Mouse (Mus musculus): ENCODE measurements around the gene Ap1m2. TPM values are rescaled to one million over a fixed set of nuclear protein-coding genes. Genes with fewer than 3 reads are reported as not detected.
"Not testable (repeated sequence)": the region's sequence is repeated elsewhere in the genome, so short reads cannot be mapped to it uniquely, and the experiment has no call there.

Gene Ap1m2
- polyA plus RNA-seq, 1 experiment from 2014 or later: 46.9 TPM

- not testable (repeated sequence) for H3K4me1 ChIP-seq; H3K4me2 ChIP-seq (replicated peaks); H3K27ac ChIP-seq (replicated peaks); H3K9me3 ChIP-seq (replicated peaks); ATAC-seq (ENCODE audit: insufficient number of reproducible peaks, low FRiP score, low TSS enrichment, low read depth); H3K36me3 ChIP-seq; H3K4me3 ChIP-seq (replicated peaks); H3K27me3 ChIP-seq; H3K9ac ChIP-seq
- WGBS: 83% methylated on average over 4 of the region's 4 CpGs
These were observed 55.8 kb downstream of the Ap1m2 start for GRCm38 (mm10) chr9:21256349-21256748.

GRCm38 (mm10) chr9:21254690-21255089 is 57.4 kb downstream of the Ap1m2 start:
- no peak overlapping the region for H3K4me3 ChIP-seq (replicated peaks)
- no peak overlapping the region for H3K9ac ChIP-seq
- H3K36me3 ChIP-seq: no peaks in the 10 kb centered on the region
- ATAC-seq (ENCODE audit: insufficient number of reproducible peaks, low FRiP score, low TSS enrichment, low read depth): 0 out of 2 replicates have a peak, but pooled peaks have one; percentile 12
- no peak overlapping the region for H3K4me2 ChIP-seq (replicated peaks)
- H3K27ac ChIP-seq (replicated peaks): no peak overlapping the region
- peaks cover 13% of the 10 kb centered on the region for H3K27me3 ChIP-seq
- H3K4me1 ChIP-seq: peaks cover 8% of the 10 kb centered on the region
- H3K9me3 ChIP-seq (replicated peaks): no peaks in the 10 kb centered on the region

- Histone ChIP-seq H3K4me1 (peaks cover 18% of the 10 kb centered on the region), H3K4me2 (replicated peaks) (0 out of 2 replicates have a peak overlapping the region, but pooled peaks have one; percentile 8), H3K27ac (replicated peaks) (peak overlapping the region; percentile 79), H3K4me3 (replicated peaks) (no peak overlapping the region), H3K36me3 (no peaks in the 10 kb centered on the region), H3K9ac (no peak overlapping the region), H3K9me3 (replicated peaks) (no peaks in the 10 kb centered on the region), H3K27me3 (peaks cover 43% of the 10 kb centered on the region)
- peak; percentile 52; the same call in 1 of the 2 replicates for ATAC-seq (ENCODE audit: insufficient number of reproducible peaks, low FRiP score, low TSS enrichment, low read depth)
- 48% methylated on average over 13 of the region's 13 CpGs for WGBS
These were observed 60.9 kb downstream of the Ap1m2 start for GRCm38 (mm10) chr9:21251116-21251735.

GRCm38 (mm10) chr9:21250509-21250908 is 61.6 kb downstream of the Ap1m2 start:
- H3K36me3 ChIP-seq: no peaks in the 10 kb centered on the region
- no peak overlapping the region for H3K9ac ChIP-seq
- H3K27ac ChIP-seq (replicated peaks): peak overlapping the region; percentile 79
- peaks cover 18% of the 10 kb centered on the region for H3K4me1 ChIP-seq
- no peak for ATAC-seq (ENCODE audit: insufficient number of reproducible peaks, low FRiP score, low TSS enrichment, low read depth)
- H3K27me3 ChIP-seq: peaks cover 50% of the 10 kb centered on the region
- H3K4me3 ChIP-seq (replicated peaks): no peak overlapping the region
- 48% methylated on average over 2 of the region's 2 CpGs for WGBS
- 0 out of 2 replicates have a peak overlapping the region, but pooled peaks have one; percentile 8 for H3K4me2 ChIP-seq (replicated peaks)
- no peaks in the 10 kb centered on the region for H3K9me3 ChIP-seq (replicated peaks)

- peaks cover 57% of the 10 kb centered on the region for H3K27me3 ChIP-seq
- no peak overlapping the region for H3K4me3 ChIP-seq (replicated peaks)
- peaks cover 23% of the 10 kb centered on the region for H3K4me1 ChIP-seq
- H3K4me2 ChIP-seq (replicated peaks): no peak overlapping the region
- no peak overlapping the region for H3K9ac ChIP-seq
- H3K36me3 ChIP-seq: no peaks in the 10 kb centered on the region
- no peaks in the 10 kb centered on the region for H3K9me3 ChIP-seq (replicated peaks)
- ATAC-seq (ENCODE audit: insufficient number of reproducible peaks, low FRiP score, low TSS enrichment, low read depth): peak; percentile 25; the same call in 1 of the 2 replicates
- H3K27ac ChIP-seq (replicated peaks): peak overlapping the region; percentile 79
- WGBS: 40% methylated on average over 17 of the region's 17 CpGs
These were observed 62.3 kb downstream of the Ap1m2 start for GRCm38 (mm10) chr9:21249629-21250508.

- peaks cover 72% of the 10 kb centered on the region for H3K27me3 ChIP-seq
- H3K27ac ChIP-seq (replicated peaks): no peak within 1 kb of the TSS
- H3K9me3 ChIP-seq (replicated peaks): no peaks in the 10 kb centered on the region
- H3K9ac ChIP-seq: no peak within 1 kb of the TSS
- 2% methylated on average over 30 of the region's 30 CpGs for WGBS
- H3K36me3 ChIP-seq: no peaks in the 10 kb centered on the region
- peak within 1 kb of the TSS; percentile 50 for H3K4me2 ChIP-seq (replicated peaks)
- peak within 1 kb of the TSS; percentile 29 for H3K4me3 ChIP-seq (replicated peaks)
- H3K4me1 ChIP-seq: peaks cover 35% of the 10 kb centered on the region
- ATAC-seq (ENCODE audit: insufficient number of reproducible peaks, low FRiP score, low TSS enrichment, low read depth): no peak
These were observed 63.8 kb downstream of the Ap1m2 start, which contains the start of gene S1pr5 for GRCm38 (mm10) chr9:21248326-21248725. Gene S1pr5 (minus strand): TSS chr9:21248443.

- Histone ChIP-seq H3K27ac (replicated peaks) (no peak overlapping the region), H3K36me3 (no peaks in the 10 kb centered on the region), H3K4me2 (replicated peaks) (no peak overlapping the region), H3K9ac (no peak overlapping the region), H3K27me3 (peaks cover 92% of the 10 kb centered on the region), H3K9me3 (replicated peaks) (no peaks in the 10 kb centered on the region), H3K4me1 (peaks cover 32% of the 10 kb centered on the region), H3K4me3 (replicated peaks) (no peak overlapping the region)
- 90% methylated on average over 1 of the region's 1 CpGs for WGBS
- ATAC-seq (ENCODE audit: insufficient number of reproducible peaks, low FRiP score, low TSS enrichment, low read depth): no peak
These were observed 65.8 kb downstream of the Ap1m2 start for GRCm38 (mm10) chr9:21246342-21246741.

- Histone ChIP-seq H3K27me3 (peaks cover 83% of the 10 kb centered on the region), H3K9me3 (replicated peaks) (no peaks in the 10 kb centered on the region), H3K27ac (replicated peaks) (no peak overlapping the region), H3K4me1 (peaks cover 27% of the 10 kb centered on the region), H3K4me3 (replicated peaks) (peak overlapping the region; percentile 44), H3K4me2 (replicated peaks) (peak overlapping the region; percentile 89), H3K36me3 (no peaks in the 10 kb centered on the region), H3K9ac (peak overlapping the region; percentile 18; the same call in 1 of the 2 replicates)
- ATAC-seq (ENCODE audit: insufficient number of reproducible peaks, low FRiP score, low TSS enrichment, low read depth): no peak
- 2% methylated on average over 16 of the region's 16 CpGs for WGBS
These were observed 67.0 kb downstream of the Ap1m2 start for GRCm38 (mm10) chr9:21245113-21245487.

- Histone ChIP-seq H3K27me3 (peaks cover 78% of the 10 kb centered on the region), H3K9me3 (replicated peaks) (no peaks in the 10 kb centered on the region), H3K9ac (peak overlapping the region; percentile 18), H3K4me1 (peaks cover 29% of the 10 kb centered on the region), H3K4me3 (replicated peaks) (peak overlapping the region; percentile 44), H3K36me3 (no peaks in the 10 kb centered on the region), H3K4me2 (replicated peaks) (peak overlapping the region; percentile 89), H3K27ac (replicated peaks) (no peak overlapping the region)
- peak; percentile 27; the same call in 1 of the 2 replicates for ATAC-seq (ENCODE audit: insufficient number of reproducible peaks, low FRiP score, low TSS enrichment, low read depth)
- under 1% methylated on average over 72 of the region's 72 CpGs for WGBS
These were observed 67.6 kb downstream of the Ap1m2 start for GRCm38 (mm10) chr9:21244428-21245112.
